Mouse (Mus musculus) liver, embryonic 12.5 days (tissue): ENCODE data around the gene Itga8. TPM values are rescaled to one million over a fixed set of nuclear protein-coding genes. Genes with fewer than 3 reads are reported as not detected.

Experiments
- ATAC-seq: fragments of 200-750 bp; cut with Nextera tagmentation; 2 replicates; pipeline ENCODE4 v1.8.0; 2017; ENCODE audit warnings: moderate number of reproducible peaks, mild to moderate bottlenecking, moderate library complexity
- H3K27ac ChIP-seq: fragments of 300-500 bp; sonication (generic); 2 replicates; pipeline ENCODE4 v1.5.1; 2016; ENCODE audit warnings: mild to moderate bottlenecking
- H3K27me3 ChIP-seq: fragments of 300-500 bp; sonication (generic); replicated peaks from 2 replicates; pipeline ENCODE4 v1.6.1; 2016; ENCODE audit warnings: mild to moderate bottlenecking, moderate library complexity
- H3K36me3 ChIP-seq: fragments of 300-500 bp; sonication (generic); 2 replicates; pipeline ENCODE4 v1.6.1; 2016; ENCODE audit warnings: mild to moderate bottlenecking, moderate library complexity
- H3K4me1 ChIP-seq: fragments of 300-500 bp; sonication (generic); 2 replicates; pipeline ENCODE4 v1.6.1; 2016
- H3K4me2 ChIP-seq: fragments of 300-500 bp; sonication (generic); 2 replicates; pipeline ENCODE4 v1.6.1; 2016; ENCODE audit warnings: mild to moderate bottlenecking, moderate library complexity
- H3K4me3 ChIP-seq: fragments of 300-500 bp; sonication (generic); 2 replicates; pipeline ENCODE4 v1.5.1; 2016; ENCODE audit warnings: mild to moderate bottlenecking, moderate library complexity
- H3K9ac ChIP-seq: fragments of 300-500 bp; sonication (generic); 2 replicates; pipeline ENCODE4 v1.6.1; 2016; ENCODE audit warnings: mild to moderate bottlenecking, moderate library complexity
- H3K9me3 ChIP-seq: fragments of 300-500 bp; sonication (generic); replicated peaks from 2 replicates; pipeline ENCODE4 v1.6.1; 2016; ENCODE audit warnings: mild to moderate bottlenecking, moderate library complexity
- WGBS: fragments of 180-500 bp; shearing (Covaris S2); methylation state at CpG from one replicate; pipeline ENCODE4 v1.1.7; 2016; ENCODE audit not compliant: insufficient replicate concordance; 5-methylcytosine and 5-hydroxymethylcytosine counted together
- polyA plus RNA-seq: library from polyadenylated mRNA; unstranded; fragments of >200 nt; fragmentation: Nextera tagmentation; extraction: Ambion mirVana; gene quantifications from 2 replicates; pipeline ENCODE4 v1.2.1, GENCODE M21; 2016

Itga8 gene
- polyA plus RNA-seq, 1 experiment from 2014 or later: 3.9 TPM

- H3K36me3 ChIP-seq: no peaks in the 10 kb centered on the region
- no peak overlapping the region for H3K4me2 ChIP-seq
- ATAC-seq: no peak
- H3K9me3 ChIP-seq: no peaks in the 10 kb centered on the region
- H3K27me3 ChIP-seq: no peaks in the 10 kb centered on the region
- no peak overlapping the region for H3K27ac ChIP-seq
- 60% methylated on average over 3 of the region's 3 CpGs for WGBS
- no peak overlapping the region for H3K9ac ChIP-seq
- H3K4me1 ChIP-seq: no peaks in the 10 kb centered on the region
- H3K4me3 ChIP-seq: no peak overlapping the region
These were observed 192.4 kb downstream of the Itga8 start for GRCm38 (mm10) chr2:12109306-12109705.

- H3K4me3 ChIP-seq: no peak overlapping the region
- no peak overlapping the region for H3K27ac ChIP-seq
- no peaks in the 10 kb centered on the region for H3K9me3 ChIP-seq
- ATAC-seq: no peak
- H3K27me3 ChIP-seq: no peaks in the 10 kb centered on the region
- H3K4me1 ChIP-seq: no peaks in the 10 kb centered on the region
- no peak overlapping the region for H3K4me2 ChIP-seq
- H3K9ac ChIP-seq: no peak overlapping the region
- 70% methylated on average over 2 of the region's 2 CpGs for WGBS
- no peaks in the 10 kb centered on the region for H3K36me3 ChIP-seq
These were observed 193.4 kb downstream of the Itga8 start for GRCm38 (mm10) chr2:12108306-12108705.

- no peak overlapping the region for H3K27ac ChIP-seq
- no peaks in the 10 kb centered on the region for H3K27me3 ChIP-seq
- H3K9me3 ChIP-seq: no peaks in the 10 kb centered on the region
- ATAC-seq: no peak
- no peak overlapping the region for H3K4me2 ChIP-seq
- no peaks in the 10 kb centered on the region for H3K4me1 ChIP-seq
- H3K9ac ChIP-seq: no peak overlapping the region
- WGBS: 52% methylated on average over 2 of the region's 2 CpGs
- no peaks in the 10 kb centered on the region for H3K36me3 ChIP-seq
- no peak overlapping the region for H3K4me3 ChIP-seq
These were observed 194.5 kb downstream of the Itga8 start for GRCm38 (mm10) chr2:12107265-12107664.

GRCm38 (mm10) chr2:12103183-12103582, 198.5 kb downstream of the Itga8 start:
- Histone ChIP-seq H3K27ac (no peak overlapping the region), H3K4me3 (no peak overlapping the region), H3K36me3 (no peaks in the 10 kb centered on the region), H3K27me3 (no peaks in the 10 kb centered on the region), H3K9ac (no peak overlapping the region), H3K9me3 (no peaks in the 10 kb centered on the region), H3K4me2 (no peak overlapping the region), H3K4me1 (no peaks in the 10 kb centered on the region)
- no peak for ATAC-seq
- WGBS: 53% methylated on average over 1 of the region's 1 CpGs

- Histone ChIP-seq H3K4me3 (no peak overlapping the region), H3K27me3 (no peaks in the 10 kb centered on the region), H3K9ac (no peak overlapping the region), H3K9me3 (no peaks in the 10 kb centered on the region), H3K36me3 (no peaks in the 10 kb centered on the region), H3K27ac (no peak overlapping the region), H3K4me2 (no peak overlapping the region), H3K4me1 (no peaks in the 10 kb centered on the region)
- ATAC-seq: no peak
- 70% methylated on average over 7 of the region's 7 CpGs for WGBS
These were observed 209.3 kb downstream of the Itga8 start for GRCm38 (mm10) chr2:12092203-12092984.

- H3K27me3 ChIP-seq: no peaks in the 10 kb centered on the region
- H3K4me2 ChIP-seq: no peak overlapping the region
- ATAC-seq: no peak
- H3K9me3 ChIP-seq: no peaks in the 10 kb centered on the region
- no peak overlapping the region for H3K4me3 ChIP-seq
- H3K4me1 ChIP-seq: no peaks in the 10 kb centered on the region
- H3K27ac ChIP-seq: no peak overlapping the region
- no peak overlapping the region for H3K9ac ChIP-seq
- no peaks in the 10 kb centered on the region for H3K36me3 ChIP-seq
- WGBS: 40% methylated on average over 2 of the region's 2 CpGs
These were observed 210.7 kb downstream of the Itga8 start for GRCm38 (mm10) chr2:12090993-12091392.

- no peaks in the 10 kb centered on the region for H3K27me3 ChIP-seq
- ATAC-seq: no peak
- 58% methylated on average over 2 of the region's 2 CpGs for WGBS
- H3K4me2 ChIP-seq: no peak overlapping the region
- no peaks in the 10 kb centered on the region for H3K9me3 ChIP-seq
- H3K27ac ChIP-seq: no peak overlapping the region
- H3K4me1 ChIP-seq: no peaks in the 10 kb centered on the region
- no peak overlapping the region for H3K4me3 ChIP-seq
- no peak overlapping the region for H3K9ac ChIP-seq
- H3K36me3 ChIP-seq: no peaks in the 10 kb centered on the region
These were observed 216.2 kb downstream of the Itga8 start for GRCm38 (mm10) chr2:12085492-12085891.

- H3K4me1 ChIP-seq: no peaks in the 10 kb centered on the region
- H3K4me3 ChIP-seq: no peak overlapping the region
- no peaks in the 10 kb centered on the region for H3K36me3 ChIP-seq
- WGBS: 43% methylated on average over 4 of the region's 4 CpGs
- no peak overlapping the region for H3K9ac ChIP-seq
- H3K27me3 ChIP-seq: no peaks in the 10 kb centered on the region
- H3K9me3 ChIP-seq: no peaks in the 10 kb centered on the region
- no peak overlapping the region for H3K27ac ChIP-seq
- ATAC-seq: no peak
- H3K4me2 ChIP-seq: no peak overlapping the region
These were observed 217.4 kb downstream of the Itga8 start for GRCm38 (mm10) chr2:12084341-12084740.

GRCm38 (mm10) chr2:12077266-12077891, 224.3 kb downstream of the Itga8 start:
- ATAC-seq: no peak
- no peaks in the 10 kb centered on the region for H3K4me1 ChIP-seq
- H3K27me3 ChIP-seq: no peaks in the 10 kb centered on the region
- no peak overlapping the region for H3K9ac ChIP-seq
- WGBS: 63% methylated on average over 2 of the region's 2 CpGs
- H3K4me2 ChIP-seq: no peak overlapping the region
- no peak overlapping the region for H3K4me3 ChIP-seq
- H3K9me3 ChIP-seq: no peaks in the 10 kb centered on the region
- no peak overlapping the region for H3K27ac ChIP-seq
- no peaks in the 10 kb centered on the region for H3K36me3 ChIP-seq

- Histone ChIP-seq H3K4me2 (no peak overlapping the region), H3K4me3 (no peak overlapping the region), H3K9me3 (no peaks in the 10 kb centered on the region), H3K9ac (no peak overlapping the region), H3K27me3 (no peaks in the 10 kb centered on the region), H3K36me3 (no peaks in the 10 kb centered on the region), H3K27ac (no peak overlapping the region), H3K4me1 (no peaks in the 10 kb centered on the region)
- 50% methylated on average over 6 of the region's 6 CpGs for WGBS
- no peak for ATAC-seq
These were observed 235.9 kb downstream of the Itga8 start for GRCm38 (mm10) chr2:12065669-12066399.

GRCm38 (mm10) chr2:12060034-12060723, 241.5 kb downstream of the Itga8 start:
- H3K27ac ChIP-seq: no peak overlapping the region
- peak; percentile 40; the same call in 1 of the 2 replicates for ATAC-seq
- no peaks in the 10 kb centered on the region for H3K27me3 ChIP-seq
- H3K9ac ChIP-seq: no peak overlapping the region
- H3K36me3 ChIP-seq: no peaks in the 10 kb centered on the region
- H3K4me3 ChIP-seq: no peak overlapping the region
- WGBS: 49% methylated on average over 5 of the region's 5 CpGs
- no peaks in the 10 kb centered on the region for H3K9me3 ChIP-seq
- H3K4me1 ChIP-seq: no peaks in the 10 kb centered on the region
- no peak overlapping the region for H3K4me2 ChIP-seq
